Mouse (Mus musculus): Measurements from ENCODE around the gene Ppfibp2. TPM values are rescaled to one million over a fixed set of nuclear protein-coding genes. Genes with fewer than 3 reads are reported as not detected.

Gene Ppfibp2
- total RNA-seq, 2 experiments from 2014 or later = 7.1 to 7.6 TPM

- peak in 1 of 2 experiments; percentile 42 for DNase-seq (ENCODE audit: low spot score in 2 of 2)
Observed at GRCm38 (mm10) chr7:107749270-107749669, 154.3 kb downstream of the Ppfibp2 start.

GRCm38 (mm10) chr7:107749721-107750120, 154.7 kb downstream of the Ppfibp2 start:
- no peak for DNase-seq (ENCODE audit: low spot score in 2 of 2)

- DNase-seq (ENCODE audit: low spot score in 2 of 2) = no peak
Observed at GRCm38 (mm10) chr7:107752031-107752520, 157.1 kb downstream of the Ppfibp2 start.

GRCm38 (mm10) chr7:107755905-107756304, 160.9 kb downstream of the Ppfibp2 start:
- DNase-seq (ENCODE audit: low spot score in 2 of 2) = no peak

GRCm38 (mm10) chr7:107756748-107757147, 161.7 kb downstream of the Ppfibp2 start:
- DNase-seq (ENCODE audit: low spot score in 2 of 2) = no peak

- peak in 1 of 2 experiments; percentile 16 for DNase-seq (ENCODE audit: low spot score in 2 of 2)
Observed at GRCm38 (mm10) chr7:107757308-107758151, 162.5 kb downstream of the Ppfibp2 start, which contains the start of gene Cyb5r2. TSS of gene Cyb5r2 (minus strand) at chr7:107758032.

GRCm38 (mm10) chr7:107770812-107771211, 175.8 kb downstream of the Ppfibp2 start:
- no peak for DNase-seq (ENCODE audit: low spot score in 2 of 2)

GRCm38 (mm10) chr7:107778216-107778615, 183.2 kb downstream of the Ppfibp2 start:
- DNase-seq (ENCODE audit: low spot score in 2 of 2) = no peak

- peak in 1 of 2 experiments; percentile 22 for DNase-seq (ENCODE audit: low spot score in 2 of 2)
Observed at GRCm38 (mm10) chr7:107779611-107780010, 184.6 kb downstream of the Ppfibp2 start.

- DNase-seq (ENCODE audit: low spot score in 2 of 2) = peak; percentile 12 to 21
Observed at GRCm38 (mm10) chr7:107787977-107788620, 193.1 kb downstream of the Ppfibp2 start.

- DNase-seq (ENCODE audit: low spot score in 2 of 2) = no peak
Observed at GRCm38 (mm10) chr7:107796500-107796899, 201.5 kb downstream of the Ppfibp2 start.

Other genes with a start within 250 kb of the Ppfibp2 start
- gene Syt9, start 224.5 kb upstream of the Ppfibp2 start, total RNA-seq (2021) = 10 to 100 TPM in 1 of 2 experiments, 1 to 10 TPM in 1; 9.6 to 11.3 TPM
- 10 to 100 TPM; 10.3 to 10.8 TPM for gene Olfml1, start 27.8 kb upstream of the Ppfibp2 start, total RNA-seq (2021)
- gene 5330417H12Rik, start 30.0 kb downstream of the Ppfibp2 start, total RNA-seq (2021) = not detected
- gene Cyb5r2, start 162.8 kb downstream of the Ppfibp2 start, total RNA-seq (2021) = not detected
- not detected for gene Ovch2, start 206.0 kb downstream of the Ppfibp2 start, total RNA-seq (2021)
- gene Olfr467, start 217.1 kb downstream of the Ppfibp2 start, total RNA-seq (2021) = not detected
- not detected for gene Olfr469, start 230.3 kb downstream of the Ppfibp2 start, total RNA-seq (2021)

All from left cerebral cortex, adult 18-20 months (tissue).